Mouse (Mus musculus) midbrain, embryonic 12.5 days (tissue): Measurements from ENCODE around the gene Cd69. TPM values are rescaled to one million over a fixed set of nuclear protein-coding genes. Genes with fewer than 3 reads are reported as not detected.

Source experiments
- ATAC-seq: fragments of 200-750 bp; cut with Nextera tagmentation; 2 replicates; pipeline ENCODE4 v1.8.0; 2017; ENCODE audit warnings: low read depth, moderate TSS enrichment, moderate library complexity; ENCODE audit not compliant: low FRiP score
- H3K27ac ChIP-seq: fragments of 300-500 bp; sonication (generic); replicated peaks from 2 replicates; pipeline ENCODE4 v1.5.1; 2016; ENCODE audit warnings: mild to moderate bottlenecking
- H3K27me3 ChIP-seq: fragments of 300-500 bp; sonication (generic); 2 replicates; pipeline ENCODE4 v1.6.1; 2016; ENCODE audit warnings: mild to moderate bottlenecking
- H3K36me3 ChIP-seq: fragments of 300-500 bp; sonication (generic); 2 replicates; pipeline ENCODE4 v1.6.1; 2016
- H3K4me1 ChIP-seq: fragments of 300-500 bp; sonication (generic); 2 replicates; pipeline ENCODE4 v1.6.1; 2016
- H3K4me2 ChIP-seq: fragments of 300-500 bp; sonication (generic); replicated peaks from 2 replicates; pipeline ENCODE4 v1.6.1; 2016; ENCODE audit warnings: mild to moderate bottlenecking, moderate library complexity
- H3K4me3 ChIP-seq: fragments of 300-500 bp; sonication (generic); 2 replicates; pipeline ENCODE4 v1.5.1; 2016; ENCODE audit warnings: mild to moderate bottlenecking
- H3K9ac ChIP-seq: fragments of 300-500 bp; sonication (generic); replicated peaks from 2 replicates; pipeline ENCODE4 v1.6.1; 2016; ENCODE audit warnings: mild to moderate bottlenecking, moderate library complexity
- H3K9me3 ChIP-seq: fragments of 300-500 bp; sonication (generic); 2 replicates; pipeline ENCODE4 v1.6.1; 2016; ENCODE audit warnings: mild to moderate bottlenecking
- WGBS: fragments of 180-500 bp; shearing (Covaris S2); methylation state at CpG from one replicate; pipeline ENCODE4 v1.1.7; 2016; 5-methylcytosine and 5-hydroxymethylcytosine counted together
- polyA plus RNA-seq: library from polyadenylated mRNA; unstranded; fragments of >200 nt; fragmentation: Nextera tagmentation; extraction: Ambion mirVana; gene quantifications from 2 replicates; pipeline ENCODE4 v1.2.1, GENCODE M21; 2016

Cd69 gene
- polyA plus RNA-seq, 1 experiment from 2014 or later: not detected

- no peaks in the 10 kb centered on the region for H3K9me3 ChIP-seq
- 74% methylated on average over 3 of the region's 3 CpGs for WGBS
- no peak overlapping the region for H3K4me2 ChIP-seq
- ATAC-seq: no peak
- no peaks in the 10 kb centered on the region for H3K36me3 ChIP-seq
- H3K9ac ChIP-seq: no peak overlapping the region
- no peaks in the 10 kb centered on the region for H3K4me1 ChIP-seq
- no peaks in the 10 kb centered on the region for H3K27me3 ChIP-seq
- no peak overlapping the region for H3K27ac ChIP-seq
- H3K4me3 ChIP-seq: no peak overlapping the region
Measured at GRCm38 (mm10) chr6:129275624-129276203, 478 bp upstream of the Cd69 start.

- WGBS: 85% methylated on average over 2 of the region's 2 CpGs
- Histone ChIP-seq H3K9me3 (no peaks in the 10 kb centered on the region), H3K9ac (no peak overlapping the region)
Measured at GRCm38 (mm10) chr6:129274476-129274875, 760 bp downstream of the Cd69 start.

DNA sequence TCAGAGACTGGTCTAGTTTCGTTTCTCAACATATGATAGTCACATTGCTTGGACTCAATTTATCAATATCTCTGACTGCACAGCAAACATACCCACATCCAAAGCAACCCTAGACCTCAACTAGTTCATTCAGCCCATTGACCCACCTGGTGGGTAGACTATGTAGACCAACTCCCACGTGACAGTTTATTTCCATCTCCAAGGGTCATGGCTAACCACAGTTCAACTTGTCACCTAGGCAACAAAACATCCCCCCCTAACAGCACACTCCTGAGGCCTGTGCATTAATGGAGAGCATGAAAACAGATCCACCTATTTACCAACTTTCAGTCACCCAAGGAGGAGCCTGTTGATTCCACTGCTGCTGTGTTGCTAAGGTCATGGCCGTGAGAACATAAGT lies 1.6 kb downstream of the Cd69 start:
- Histone ChIP-seq H3K9ac (no peak overlapping the region), H3K27ac (no peak overlapping the region), H3K9me3 (no peaks in the 10 kb centered on the region), H3K36me3 (no peaks in the 10 kb centered on the region), H3K4me3 (no peak overlapping the region), H3K4me2 (no peak overlapping the region), H3K27me3 (no peaks in the 10 kb centered on the region), H3K4me1 (no peaks in the 10 kb centered on the region)
- ATAC-seq: no peak
- WGBS: 88% methylated on average over 3 of the region's 3 CpGs

More at GRCm38 (mm10) chr6:129274476-129274875, 760 bp downstream of the Cd69 start:
- H3K27me3 ChIP-seq: no peaks in the 10 kb centered on the region
- no peak for ATAC-seq
- H3K27ac ChIP-seq: no peak overlapping the region
- no peak overlapping the region for H3K4me3 ChIP-seq
- H3K36me3 ChIP-seq: no peaks in the 10 kb centered on the region
- no peak overlapping the region for H3K4me2 ChIP-seq
- H3K4me1 ChIP-seq: no peaks in the 10 kb centered on the region

DNA sequence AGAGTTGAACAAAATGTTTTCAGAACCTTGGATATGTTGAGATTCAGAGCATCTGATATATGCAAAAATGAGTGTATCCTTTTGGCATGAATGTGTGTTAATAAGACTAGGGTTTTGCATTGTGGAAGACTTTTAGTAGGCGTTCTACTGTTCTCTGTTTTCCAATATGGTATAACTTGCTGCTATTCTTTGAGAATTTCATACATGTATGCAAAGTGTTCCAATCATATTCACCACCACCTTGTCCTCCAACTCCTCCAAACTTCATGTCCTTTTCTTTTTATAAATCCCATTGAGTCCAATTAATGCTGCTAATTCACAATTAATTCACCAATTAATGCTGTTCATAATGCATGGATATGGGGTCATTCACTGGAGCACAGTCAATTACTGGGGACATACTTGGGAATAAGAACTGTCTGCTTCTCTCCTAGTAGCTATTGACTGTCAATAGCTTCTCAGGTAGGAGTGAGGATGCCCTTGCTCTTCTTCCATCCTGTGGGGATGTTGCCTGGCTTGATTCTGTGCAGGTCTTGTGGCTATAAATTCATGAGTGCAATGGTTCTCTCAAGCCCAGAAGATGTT lies 8.7 kb downstream of the Cd69 start:
- Histone ChIP-seq H3K9me3 (no peaks in the 10 kb centered on the region), H3K4me3 (no peak overlapping the region), H3K4me1 (no peaks in the 10 kb centered on the region), H3K4me2 (no peak overlapping the region), H3K9ac (no peak overlapping the region), H3K36me3 (no peaks in the 10 kb centered on the region), H3K27ac (no peak overlapping the region), H3K27me3 (no peaks in the 10 kb centered on the region)
- no peak for ATAC-seq
- 92% methylated on average over 1 of the region's 1 CpGs for WGBS

DNA sequence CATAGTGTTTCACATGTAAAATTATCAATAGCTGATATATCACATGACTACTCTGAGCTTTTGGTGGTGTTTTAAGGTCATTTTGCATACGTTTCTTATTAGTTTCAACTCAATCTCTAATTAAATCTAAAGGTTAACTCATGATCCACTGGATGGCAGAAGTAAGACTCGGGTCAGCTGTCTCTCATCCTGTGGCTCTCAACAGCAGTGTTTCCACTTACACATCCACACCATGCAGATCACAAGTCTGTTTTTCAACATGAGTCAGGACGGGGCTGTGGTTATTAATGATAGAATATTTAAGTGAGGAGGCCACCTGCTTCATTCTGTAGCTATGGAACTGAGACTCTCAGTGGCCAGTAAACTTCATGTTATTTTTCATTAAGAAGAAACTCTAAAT lies 9.4 kb downstream of the Cd69 start:
- ATAC-seq: no peak
- no peak overlapping the region for H3K4me2 ChIP-seq
- 80% methylated on average over 3 of the region's 3 CpGs for WGBS

GRCm38 (mm10) chr6:129260940-129261339 lies 14.3 kb downstream of the Cd69 start:
- no peaks in the 10 kb centered on the region for H3K27me3 ChIP-seq
- H3K27ac ChIP-seq: no peak overlapping the region
- no peaks in the 10 kb centered on the region for H3K9me3 ChIP-seq
- no peak overlapping the region for H3K4me3 ChIP-seq
- 87% methylated on average over 4 of the region's 4 CpGs for WGBS
- no peaks in the 10 kb centered on the region for H3K4me1 ChIP-seq
- H3K9ac ChIP-seq: no peak overlapping the region
- no peaks in the 10 kb centered on the region for H3K36me3 ChIP-seq
- ATAC-seq: no peak
- H3K4me2 ChIP-seq: no peak overlapping the region

More for the DNA sequence above, 9.4 kb downstream of the Cd69 start:
- Histone ChIP-seq H3K27me3 (no peaks in the 10 kb centered on the region), H3K4me1 (no peaks in the 10 kb centered on the region), H3K9me3 (no peaks in the 10 kb centered on the region), H3K9ac (no peak overlapping the region), H3K27ac (no peak overlapping the region), H3K36me3 (no peaks in the 10 kb centered on the region), H3K4me3 (no peak overlapping the region)

DNA sequence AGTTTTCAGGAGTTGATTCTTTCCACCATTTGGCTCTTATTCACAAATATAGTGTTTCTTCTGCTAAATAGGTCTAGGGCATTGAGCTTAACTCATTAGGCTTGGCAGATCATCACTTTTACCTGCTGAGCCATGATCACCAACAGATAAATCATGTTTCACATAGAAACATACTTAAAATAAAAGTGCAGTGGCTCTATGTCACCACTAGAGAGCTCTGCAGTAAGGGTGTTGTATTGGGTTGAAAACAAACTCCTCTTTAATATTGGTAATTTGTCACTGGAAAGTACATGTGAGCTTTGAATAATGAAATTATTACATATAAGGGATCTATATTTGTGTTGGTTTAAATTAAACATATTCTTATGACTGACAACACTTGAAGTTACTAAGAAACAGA lies 15.2 kb downstream of the Cd69 start:
- Histone ChIP-seq H3K9ac (no peak overlapping the region), H3K36me3 (no peaks in the 10 kb centered on the region), H3K27me3 (no peaks in the 10 kb centered on the region), H3K27ac (no peak overlapping the region), H3K9me3 (no peaks in the 10 kb centered on the region), H3K4me3 (no peak overlapping the region), H3K4me1 (no peaks in the 10 kb centered on the region), H3K4me2 (no peak overlapping the region)
- no peak for ATAC-seq

- Histone ChIP-seq H3K9ac (no peak overlapping the region), H3K4me3 (no peak overlapping the region), H3K4me2 (no peak overlapping the region), H3K4me1 (no peaks in the 10 kb centered on the region), H3K27ac (no peak overlapping the region), H3K9me3 (no peaks in the 10 kb centered on the region), H3K27me3 (no peaks in the 10 kb centered on the region), H3K36me3 (no peaks in the 10 kb centered on the region)
- no peak for ATAC-seq
- WGBS: 66% methylated on average over 7 of the region's 7 CpGs
Measured at GRCm38 (mm10) chr6:129256018-129256417, 19.2 kb downstream of the Cd69 start.

GRCm38 (mm10) chr6:129254949-129255602 lies 20.2 kb downstream of the Cd69 start:
- H3K27me3 ChIP-seq: no peaks in the 10 kb centered on the region
- H3K27ac ChIP-seq: no peak overlapping the region
- H3K4me3 ChIP-seq: no peak overlapping the region
- no peaks in the 10 kb centered on the region for H3K36me3 ChIP-seq
- WGBS: 25% methylated on average over 4 of the region's 4 CpGs
- H3K4me2 ChIP-seq: no peak overlapping the region
- H3K4me1 ChIP-seq: no peaks in the 10 kb centered on the region
- H3K9me3 ChIP-seq: no peaks in the 10 kb centered on the region
- ATAC-seq: peak; percentile 38; the same call in 1 of the 2 replicates
- H3K9ac ChIP-seq: no peak overlapping the region

GRCm38 (mm10) chr6:129254314-129254713 lies 20.9 kb downstream of the Cd69 start:
- Histone ChIP-seq H3K27ac (no peak overlapping the region), H3K4me3 (no peak overlapping the region), H3K9ac (no peak overlapping the region), H3K36me3 (no peaks in the 10 kb centered on the region), H3K9me3 (no peaks in the 10 kb centered on the region), H3K4me1 (no peaks in the 10 kb centered on the region), H3K4me2 (no peak overlapping the region), H3K27me3 (no peaks in the 10 kb centered on the region)
- no peak for ATAC-seq
- WGBS: 78% methylated on average over 4 of the region's 4 CpGs

DNA sequence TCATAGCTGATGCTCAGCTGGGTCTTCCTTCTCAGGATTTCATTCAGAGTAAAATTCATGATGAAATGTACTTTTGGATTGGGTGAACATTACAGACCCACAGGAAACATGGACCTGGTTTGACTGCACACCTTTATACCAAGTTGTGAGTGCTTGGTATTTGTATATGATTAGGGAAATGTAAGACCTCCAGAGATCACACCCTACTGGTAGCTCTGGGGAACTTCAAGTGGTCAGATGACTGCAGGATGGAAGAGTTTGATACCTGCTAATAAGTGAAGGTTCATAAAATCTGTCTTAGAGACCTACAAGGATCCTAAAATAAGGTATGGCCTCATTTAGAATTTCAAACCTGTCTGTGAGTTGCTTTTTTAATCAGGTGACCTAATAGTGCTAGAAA lies 27.0 kb downstream of the Cd69 start:
- no peak overlapping the region for H3K9ac ChIP-seq
- H3K4me1 ChIP-seq: no peaks in the 10 kb centered on the region
- no peaks in the 10 kb centered on the region for H3K36me3 ChIP-seq
- no peak for ATAC-seq
- H3K4me2 ChIP-seq: no peak overlapping the region
- H3K27me3 ChIP-seq: no peaks in the 10 kb centered on the region
- no peak overlapping the region for H3K4me3 ChIP-seq
- no peak overlapping the region for H3K27ac ChIP-seq
- H3K9me3 ChIP-seq: no peaks in the 10 kb centered on the region

GRCm38 (mm10) chr6:129246992-129247391 lies 28.2 kb downstream of the Cd69 start:
- WGBS: 68% methylated on average over 1 of the region's 1 CpGs
- Histone ChIP-seq H3K4me3 (no peak overlapping the region), H3K27ac (no peak overlapping the region), H3K9ac (no peak overlapping the region), H3K36me3 (no peaks in the 10 kb centered on the region), H3K4me1 (no peaks in the 10 kb centered on the region), H3K27me3 (no peaks in the 10 kb centered on the region), H3K4me2 (no peak overlapping the region), H3K9me3 (no peaks in the 10 kb centered on the region)
- no peak for ATAC-seq
